Mouse (Mus musculus) lung, postnatal 0 days (tissue): ENCODE data around the gene Smim1. TPM values are rescaled to one million over a fixed set of nuclear protein-coding genes. Genes with fewer than 3 reads are reported as not detected.

ENCODE experiments used
- ATAC-seq: fragments of 200-750 bp; cut with Nextera tagmentation; 2 replicates; pipeline ENCODE4 v1.8.0; 2017; ENCODE audit warnings: moderate library complexity
- DNase-seq: peaks from one replicate; pipeline ENCODE4 v3.0.0-alpha.2; 2016; ENCODE audit warnings: low spot score
- H3K27ac ChIP-seq: fragments of 300-500 bp; sonication (generic); 2 replicates; pipeline ENCODE4 v1.5.1; 2014; ENCODE audit warnings: antibody characterized with exemption, mild to moderate bottlenecking, low read length, mixed read lengths
- H3K27me3 ChIP-seq: fragments of 300-500 bp; sonication (generic); replicated peaks from 2 replicates; pipeline ENCODE4 v1.6.1; 2014; ENCODE audit warnings: low read length, mixed read lengths; ENCODE audit not compliant: insufficient read depth
- H3K36me3 ChIP-seq: fragments of 300-500 bp; sonication (generic); 2 replicates; pipeline ENCODE4 v1.6.1; 2014; ENCODE audit warnings: low read length, mixed read lengths; ENCODE audit not compliant: insufficient read depth
- H3K4me1 ChIP-seq: fragments of 300-500 bp; sonication (generic); 2 replicates; pipeline ENCODE4 v1.6.1; 2014; ENCODE audit warnings: antibody characterized with exemption, low read depth, low read length, mixed read lengths; ENCODE audit not compliant: insufficient read depth
- H3K4me2 ChIP-seq: fragments of 300-500 bp; sonication (generic); replicated peaks from 2 replicates; pipeline ENCODE4 v1.6.1; 2014; ENCODE audit warnings: low read depth, mild to moderate bottlenecking, low read length, moderate library complexity, mixed read lengths
- H3K4me3 ChIP-seq: fragments of 300-500 bp; sonication (generic); 2 replicates; pipeline ENCODE4 v1.5.1; 2014; ENCODE audit warnings: low read depth, low read length
- H3K9ac ChIP-seq: fragments of 300-500 bp; sonication (generic); replicated peaks from 2 replicates; pipeline ENCODE4 v1.6.1; 2014; ENCODE audit warnings: low read depth, mild to moderate bottlenecking
- H3K9me3 ChIP-seq: fragments of 300-500 bp; sonication (generic); 2 replicates; pipeline ENCODE4 v1.6.1; 2016; ENCODE audit warnings: low read length, mixed read lengths
- CTCF ChIP-seq: IDR thresholded peaks from 2 replicates; pipeline ENCODE4 v1.5.1; 2016; ENCODE audit warnings: antibody characterized with exemption, mild to moderate bottlenecking
- EP300 ChIP-seq: IDR thresholded peaks from 2 replicates; pipeline ENCODE4 v1.6.1; 2016; ENCODE audit warnings: antibody characterized with exemption, mild to moderate bottlenecking, control low read depth
- WGBS: fragments of 180-500 bp; shearing (Covaris S2); extraction: QIAGEN DNeasy Blood & Tissue Kit; methylation state at CpG from one replicate; pipeline ENCODE4 v1.1.7; 2014; 5-methylcytosine and 5-hydroxymethylcytosine counted together
- polyA plus RNA-seq: library from polyadenylated mRNA; unstranded; fragments of >200 nt; fragmentation: Nextera tagmentation; extraction: Ambion mirVana; gene quantifications from 2 replicates; pipeline ENCODE4 v1.2.1, GENCODE M21; 2015

Gene Smim1
- polyA plus RNA-seq, 1 experiment from 2014 or later: 59.4 TPM

- DNase-seq (peak; percentile 93), ATAC-seq (peak; percentile 95)
- peak within 1 kb of the TSS; percentile 97 for H3K4me3 ChIP-seq
- peak within 1 kb of the TSS; percentile 97 for H3K4me2 ChIP-seq
- peak within 1 kb of the TSS; percentile 58 for H3K27ac ChIP-seq
- H3K4me1 ChIP-seq: peaks cover 9% of the 10 kb centered on the region; the same call in 1 of the 2 replicates
- TF ChIP-seq CTCF (no peak), EP300 (no peak)
- peaks cover 5% of the 10 kb centered on the region; the same call in 1 of the 2 replicates for H3K36me3 ChIP-seq
- no peaks in the 10 kb centered on the region for H3K9me3 ChIP-seq
- 0% methylated on average over 41 of the region's 59 CpGs for WGBS
- peak within 1 kb of the TSS; percentile 92 for H3K9ac ChIP-seq
- H3K27me3 ChIP-seq: no peaks in the 10 kb centered on the region
Measured at GRCm38 (mm10) chr4:154011646-154012089, 14.4 kb downstream of the Smim1 start, which contains the start of gene Lrrc47. TSS of gene Lrrc47 (plus strand) at chr4:154011731.

- no peaks in the 10 kb centered on the region for H3K9me3 ChIP-seq
- TF ChIP-seq EP300 (no peak), CTCF (no peak)
- peaks cover 9% of the 10 kb centered on the region; the same call in 1 of the 2 replicates for H3K4me1 ChIP-seq
- WGBS: 25% methylated on average over 13 of the region's 13 CpGs
- ATAC-seq (peak; percentile 27; the same call in 1 of the 2 replicates), DNase-seq (no peak)
- H3K27me3 ChIP-seq: no peaks in the 10 kb centered on the region
- peak overlapping the region; percentile 35; the same call in 1 of the 2 replicates for H3K9ac ChIP-seq
- H3K4me3 ChIP-seq: peak overlapping the region; percentile 97
- H3K27ac ChIP-seq: no peak overlapping the region; the same call in 1 of the 2 replicates
- H3K4me2 ChIP-seq: peak overlapping the region; percentile 97
- H3K36me3 ChIP-seq: peaks cover 5% of the 10 kb centered on the region; the same call in 1 of the 2 replicates
Measured at GRCm38 (mm10) chr4:154010907-154011645, 15.0 kb downstream of the Smim1 start.

GRCm38 (mm10) chr4:154007759-154008158 is 18.3 kb downstream of the Smim1 start:
- Histone ChIP-seq H3K9me3 (no peaks in the 10 kb centered on the region), H3K4me3 (no peak overlapping the region), H3K4me1 (peaks cover 7% of the 10 kb centered on the region; the same call in 1 of the 2 replicates), H3K9ac (no peak overlapping the region), H3K36me3 (0 out of 2 replicates have a peak, but pooled peaks cover 4% of the 10 kb centered on the region), H3K27ac (peak overlapping the region; percentile 59), H3K4me2 (no peak overlapping the region), H3K27me3 (no peaks in the 10 kb centered on the region)
- peak; percentile 68 for ATAC-seq
- WGBS: 38% methylated on average over 4 of the region's 4 CpGs
- DNase-seq: peak; percentile 75
- TF ChIP-seq CTCF: no peak
- no peak for TF ChIP-seq EP300

GRCm38 (mm10) chr4:154006264-154006663 is 19.8 kb downstream of the Smim1 start:
- Histone ChIP-seq H3K4me3 (no peak overlapping the region), H3K36me3 (peaks cover 13% of the 10 kb centered on the region; the same call in 1 of the 2 replicates), H3K9ac (no peak overlapping the region), H3K27ac (no peak overlapping the region), H3K27me3 (no peaks in the 10 kb centered on the region), H3K9me3 (no peaks in the 10 kb centered on the region), H3K4me1 (0 out of 2 replicates have a peak, but pooled peaks cover 4% of the 10 kb centered on the region), H3K4me2 (no peak overlapping the region)
- TF ChIP-seq CTCF (no peak), EP300 (no peak)
- ATAC-seq (no peak), DNase-seq (no peak)
- WGBS: 87% methylated on average over 6 of the region's 6 CpGs

GRCm38 (mm10) chr4:154005488-154005887 is 20.5 kb downstream of the Smim1 start:
- 96% methylated on average over 5 of the region's 5 CpGs for WGBS
- no peak for DNase-seq
- H3K27ac ChIP-seq: no peak overlapping the region
- H3K9me3 ChIP-seq: no peaks in the 10 kb centered on the region
- H3K36me3 ChIP-seq: peaks cover 13% of the 10 kb centered on the region; the same call in 1 of the 2 replicates
- ATAC-seq: no peak
- no peak overlapping the region for H3K4me3 ChIP-seq
- no peak overlapping the region for H3K4me2 ChIP-seq
- H3K9ac ChIP-seq: no peak overlapping the region
- H3K27me3 ChIP-seq: no peaks in the 10 kb centered on the region
- no peaks in the 10 kb centered on the region for H3K4me1 ChIP-seq
- TF ChIP-seq CTCF (no peak), EP300 (no peak)

GRCm38 (mm10) chr4:153993505-153993904 is 32.5 kb downstream of the Smim1 start:
- Histone ChIP-seq H3K36me3 (peaks cover 44% of the 10 kb centered on the region), H3K4me1 (no peaks in the 10 kb centered on the region), H3K9me3 (no peaks in the 10 kb centered on the region), H3K9ac (no peak overlapping the region), H3K4me2 (no peak overlapping the region), H3K27me3 (no peaks in the 10 kb centered on the region), H3K27ac (no peak overlapping the region), H3K4me3 (no peak overlapping the region)
- WGBS: 91% methylated on average over 8 of the region's 8 CpGs
- DNase-seq (no peak), ATAC-seq (no peak)
- TF ChIP-seq CTCF (no peak), EP300 (no peak)
